9 mouse cellular contexts compared by ENCODE assay signal in genomic region chr11:83785366-83785765, GRCm38 (mm10). TPM values are rescaled to one million over a fixed set of nuclear protein-coding genes. Genes with fewer than 3 reads are reported as not detected.
DNase-seq lines count a peak whose midpoint lies in the region; ATAC-seq and TF ChIP-seq lines count a peak whose summit lies in the region.
"Had no signal": no experiment of that assay in that cellular context is flagged by ENCODE, and none has a peak within 500 bp of the region (broad histone marks: within the 10 kb centered on the region; RNA-seq: fewer than 3 reads in every experiment).

No protein-coding gene starts in this region.

- no peak overlapping the region for H3K27ac ChIP-seq in gastrocnemius, adult 2 months
- H3K27ac ChIP-seq in ES-Bruce4 (ENCODE audit: insufficient read depth, low read length): no peak overlapping the region
- no peak overlapping the region for H3K27ac ChIP-seq in cerebellum, adult 2 months (ENCODE audit: insufficient read depth, low read length)
- no peak overlapping the region for H3K27ac ChIP-seq in liver, postnatal 0 days (ENCODE audit: low read depth)
- H3K27ac ChIP-seq: midbrain, embryonic 12.5 days had no signal

- WGBS in cerebellum, adult 2 months: 5% methylated on average over 2 of the region's 2 CpGs
- WGBS in liver, postnatal 0 days (ENCODE audit: insufficient replicate concordance): 10% methylated on average over 2 of the region's 2 CpGs

- H3K4me3 ChIP-seq in gastrocnemius, adult 2 months: no peak overlapping the region
- H3K4me3 ChIP-seq in ES-Bruce4 (ENCODE audit: low read depth, low read length): no peak overlapping the region
- H3K4me3 ChIP-seq in cerebellum, adult 2 months (replicated peaks; ENCODE audit: insufficient read depth, low read depth, low read length): no peak overlapping the region
- no peak overlapping the region for H3K4me3 ChIP-seq in liver, postnatal 0 days (ENCODE audit: low read depth, low read length)
- H3K4me3 ChIP-seq: midbrain, embryonic 12.5 days had no signal

- H3K9me3 ChIP-seq in ES-Bruce4 (replicated peaks; ENCODE audit: control insufficient read depth, insufficient read depth, low read length, poor library complexity, severe bottlenecking): no peaks in the 10 kb centered on the region
- no peaks in the 10 kb centered on the region for H3K9me3 ChIP-seq in liver, postnatal 0 days (ENCODE audit: low read length)
- H3K9me3 ChIP-seq: midbrain, embryonic 12.5 days had no signal

- H3K27me3 ChIP-seq in ES-Bruce4 (ENCODE audit: control insufficient read depth, insufficient read depth, low read length, poor library complexity, severe bottlenecking): no peaks in the 10 kb centered on the region
- H3K27me3 ChIP-seq in cerebellum, adult 2 months (ENCODE audit: control insufficient read depth, insufficient read depth, low read length): no peaks in the 10 kb centered on the region
- no peaks in the 10 kb centered on the region for H3K27me3 ChIP-seq in liver, postnatal 0 days (ENCODE audit: insufficient read depth, low read length)
- H3K27me3 ChIP-seq: midbrain, embryonic 12.5 days had no signal

- peaks cover 4% of the 10 kb centered on the region for H3K4me1 ChIP-seq in ES-Bruce4 (ENCODE audit: control insufficient read depth, insufficient read depth, low read length)
- H3K4me1 ChIP-seq in cerebellum, adult 2 months (ENCODE audit: control insufficient read depth, insufficient read depth, low read length): no peaks in the 10 kb centered on the region
- H3K4me1 ChIP-seq in liver, postnatal 0 days (ENCODE audit: insufficient read depth): peaks cover 7% of the 10 kb centered on the region
- H3K4me1 ChIP-seq: midbrain, embryonic 12.5 days had no signal

- ATAC-seq in liver, postnatal 0 days: no peak

- DNase-seq in gastrocnemius, adult 2 months: peak; percentile 31
- no peak for DNase-seq in gastrocnemius, postnatal 25 days
- DNase-seq in cerebellum, adult 2 months: peak; percentile 13 to 35
- DNase-seq in frontal cortex, postnatal 36 days (ENCODE audit: low spot score in 2 of 2): peak; percentile 24 to 64
- peak; percentile 81 for DNase-seq in kidney, postnatal 10 days
- DNase-seq in liver, postnatal 0 days: peak; percentile 60
- peak; percentile 32 for DNase-seq in right cerebral cortex, postnatal 14 days

- peak; percentile 78 for TF ChIP-seq CTCF in gastrocnemius, adult 2 months (IDR thresholded peaks at IDR 0.05)
- peak; percentile 29 for TF ChIP-seq CTCF in ES-Bruce4 (IDR thresholded peaks at IDR 0.05; ENCODE audit: low read depth, low read length)
- peak; percentile 68; the same call in 1 of the 2 replicates for TF ChIP-seq CTCF in cerebellum, adult 2 months (IDR thresholded peaks at IDR 0.05; ENCODE audit: borderline replicate concordance, insufficient read depth, low read depth, low read length)
- peak; percentile 87 for TF ChIP-seq CTCF in liver, postnatal 0 days (IDR thresholded peaks at IDR 0.05; ENCODE audit: low read depth)

- intact Hi-C loops in gastrocnemius, adult 2 months (cut with DNase I): loop anchor here (2.0 kb wide), 1 partner anchor 153 kb away; no protein-coding TSS in a partner anchor

- no peak for TF ChIP-seq POLR2A in ES-Bruce4 (IDR thresholded peaks at IDR 0.05; ENCODE audit: insufficient read depth, low read length)
- TF ChIP-seq POLR2A in cerebellum, adult 2 months (IDR thresholded peaks at IDR 0.05; ENCODE audit: borderline replicate concordance, insufficient read depth, low read length): no peak

- no peak for TF ChIP-seq EP300 in ES-Bruce4 (IDR thresholded peaks at IDR 0.05; ENCODE audit: insufficient read depth, low read depth, low read length)
- TF ChIP-seq EP300 in liver, postnatal 0 days (IDR thresholded peaks at IDR 0.05; ENCODE audit: low read depth): no peak

- H3K36me3 ChIP-seq in ES-Bruce4 (ENCODE audit: control insufficient read depth, insufficient read depth, low read length, poor library complexity, severe bottlenecking): peaks cover 15% of the 10 kb centered on the region
- H3K36me3 ChIP-seq in liver, postnatal 0 days (replicated peaks; ENCODE audit: insufficient read depth, low read length): peaks cover 28% of the 10 kb centered on the region

- H3K9ac ChIP-seq in ES-Bruce4 (ENCODE audit: low read depth, poor library complexity, severe bottlenecking): no peak overlapping the region
- no peak overlapping the region for H3K9ac ChIP-seq in liver, postnatal 0 days (replicated peaks)
- H3K9ac ChIP-seq: midbrain, embryonic 12.5 days had no signal

- no peak overlapping the region for H3K4me2 ChIP-seq in liver, postnatal 0 days (ENCODE audit: low read depth, low read length)
- H3K4me2 ChIP-seq: midbrain, embryonic 12.5 days had no signal

RNA-seq across cellular contexts. Expression of gene Heatr6, which starts 31.9 kb away (rescaled TPM):
- total RNA-seq in gastrocnemius, adult 2 months (2021): 1 to 10 TPM; 8.5 to 9.2 TPM
- total RNA-seq in gastrocnemius, postnatal 25 days (2021): 1 to 10 TPM; 6.4 to 7.4 TPM
- 20.7 and 23.8 TPM in 2 replicates for polyA plus RNA-seq in ES-Bruce4 (2011; ENCODE audit: insufficient read depth, insufficient read length, low read depth, missing spikeins)
- polyA plus RNA-seq in cerebellum, adult 2 months (2012; rRNA removed): 17.4 and 19.0 TPM in 2 replicates
- polyA plus RNA-seq in liver, postnatal 0 days (2015; fragmentation: Nextera tagmentation; extraction: Ambion mirVana): 5.6 and 6.0 TPM in 2 replicates

RNA-seq across cellular contexts. Expression of gene Wfdc21, which starts 38.6 kb away (rescaled TPM):
- not detected for total RNA-seq in gastrocnemius, adult 2 months (2021)
- 1 to 10 TPM in 1 of 2 experiments, not detected in 1; 3.4 TPM for total RNA-seq in gastrocnemius, postnatal 25 days (2021)
- polyA plus RNA-seq in ES-Bruce4 (2011; ENCODE audit: insufficient read depth, insufficient read length, low read depth, missing spikeins): not detected in 2 replicates
- 0.36 TPM in 1 of 2 replicates, not detected in the other for polyA plus RNA-seq in cerebellum, adult 2 months (2012; rRNA removed)
- 108 and 117 TPM in 2 replicates for polyA plus RNA-seq in liver, postnatal 0 days (2015; fragmentation: Nextera tagmentation; extraction: Ambion mirVana)
- polyA plus RNA-seq: midbrain, embryonic 12.5 days had no signal

Comparison
In these comparisons a context has a peak if more than half of its experiments do, and no peak if none do; other contexts are left out.
1. CTCF ChIP-seq: peak in every context shown above with its lines; median percentile 87 in liver, postnatal 0 days; 78 in gastrocnemius, adult 2 months; 68 in cerebellum, adult 2 months; 29 in ES-Bruce4.
2. RNA of gene Wfdc21, which starts 38.6 kb away (polyA plus RNA-seq): 108 to 117 TPM in liver, postnatal 0 days; 0.36 TPM in cerebellum, adult 2 months and not detected in ES-Bruce4; every median in the first group is over 10 times any median in the second.